Mouse (Mus musculus): ENCODE measurements at regions not wholly inside any gene's neighbourhood (a gene's known extent, or its start where the extent isn't known, plus 50 kb on each side); places are given as distances from the start of the nearest gene placed in this dataset.
A peak's percentile ranks its signal among the peaks of the same experiment; 100 is the strongest.
"Not testable (repeated sequence)": the region's sequence is repeated elsewhere in the genome, so short reads cannot be mapped to it uniquely, and the experiment has no call there.

DNA sequence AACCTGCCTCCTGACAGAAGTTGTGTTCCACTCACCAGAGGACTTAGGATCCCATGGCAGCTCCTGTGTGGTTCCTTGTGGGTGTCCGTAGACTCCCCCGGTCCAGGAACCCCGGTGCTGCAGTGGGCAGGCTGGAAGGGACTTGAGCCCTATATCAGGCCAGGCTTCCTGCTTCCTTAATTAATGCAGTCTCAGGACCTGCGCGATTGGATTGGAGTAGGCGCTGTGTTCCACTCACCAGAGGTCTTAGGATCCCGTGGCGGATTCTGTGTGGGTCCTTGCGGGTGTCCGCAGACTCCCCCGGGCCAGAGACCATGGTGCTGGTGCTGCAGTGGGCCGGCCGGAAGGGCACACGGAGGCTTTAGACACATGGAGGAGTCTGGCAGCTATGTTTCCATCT lies 288.7 kb downstream of the Fut8 start:
- not testable (repeated sequence) for DNase-seq (ENCODE audit: low read depth)

DNA sequence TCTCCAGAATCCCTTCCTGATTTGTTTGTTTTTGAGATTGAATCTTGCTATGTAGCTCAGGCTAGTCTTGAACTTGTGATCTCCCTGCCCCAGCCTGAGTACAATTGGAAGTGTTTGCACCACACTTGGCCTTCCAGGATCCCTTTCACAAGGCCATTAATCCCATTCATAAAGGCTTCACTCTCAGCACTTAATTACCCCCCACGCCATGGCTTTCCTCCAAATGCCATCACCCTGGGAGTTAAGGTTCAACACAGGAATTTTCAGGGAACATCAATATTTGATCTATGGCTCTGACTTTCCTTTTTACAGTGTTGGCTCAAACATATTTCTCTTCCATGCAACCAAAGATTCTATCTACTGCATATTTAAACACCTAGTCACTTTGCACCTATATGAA lies 289.6 kb downstream of the Fut8 start:
- no peak for DNase-seq (ENCODE audit: low read depth)

DNA sequence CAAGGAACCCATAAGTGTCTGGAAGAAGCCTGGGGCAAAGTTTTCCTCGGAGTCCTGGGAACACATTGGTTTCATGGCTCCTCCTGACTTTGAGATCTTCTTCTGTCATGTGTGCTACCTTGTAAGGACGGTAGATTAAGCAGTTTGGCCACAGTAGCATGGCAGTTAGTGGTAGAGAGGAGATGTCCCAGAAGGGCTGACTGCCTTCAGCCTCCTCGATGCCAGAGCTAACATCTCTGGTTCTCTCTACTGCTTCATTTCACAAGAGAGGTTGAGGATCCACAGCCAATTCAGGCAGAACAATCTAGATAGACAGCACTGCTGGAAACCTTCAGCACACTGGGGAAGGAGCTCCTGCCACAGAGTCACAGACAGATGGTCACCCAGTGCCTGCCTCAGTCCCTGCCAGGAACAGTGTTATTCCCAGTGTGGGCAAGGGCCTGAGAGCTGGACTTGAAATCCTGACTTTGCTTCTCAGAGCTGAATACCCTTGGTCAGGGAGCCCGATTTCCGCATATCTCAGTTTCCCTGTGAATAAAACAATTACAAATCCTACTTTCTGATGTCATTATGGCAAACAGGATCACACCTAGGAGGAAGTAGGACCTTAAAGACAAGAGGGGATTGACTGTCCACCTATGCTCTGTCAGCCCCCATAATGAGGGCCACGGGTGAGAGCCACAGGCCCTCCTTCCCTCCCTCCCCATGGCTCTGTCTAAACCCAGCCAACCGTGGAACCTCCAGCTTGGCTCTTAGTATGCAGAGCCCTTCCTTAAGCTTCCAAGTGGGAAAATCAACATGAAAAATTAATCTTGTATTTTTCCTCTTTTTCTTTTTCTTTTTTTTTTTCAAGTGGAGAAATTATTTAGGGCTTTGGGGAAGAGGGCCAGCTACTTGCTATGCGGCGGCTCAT lies 290.3 kb downstream of the Fut8 start:
- no peak for DNase-seq (ENCODE audit: low read depth)

DNA sequence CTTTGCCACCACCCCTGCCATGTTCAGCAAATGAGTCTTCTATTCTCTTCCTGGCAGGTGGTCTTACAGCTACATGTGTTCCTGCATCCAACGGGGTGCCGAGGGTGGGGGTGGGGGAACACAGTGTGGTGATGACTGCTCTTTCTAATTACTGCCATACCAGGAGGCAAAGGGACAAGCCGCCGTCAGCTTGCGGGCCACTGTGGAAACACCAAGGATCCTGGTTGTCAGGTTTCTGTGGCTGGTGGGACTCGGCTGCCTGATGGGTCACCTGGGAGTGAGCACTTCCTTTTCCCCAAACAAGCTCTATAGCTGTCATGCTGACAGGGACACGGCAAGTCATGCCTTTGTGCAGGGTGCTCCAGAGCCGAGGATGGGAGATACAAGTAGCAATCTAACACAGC lies 290.9 kb downstream of the Fut8 start:
- DNase-seq (ENCODE audit: low read depth): no peak

DNA sequence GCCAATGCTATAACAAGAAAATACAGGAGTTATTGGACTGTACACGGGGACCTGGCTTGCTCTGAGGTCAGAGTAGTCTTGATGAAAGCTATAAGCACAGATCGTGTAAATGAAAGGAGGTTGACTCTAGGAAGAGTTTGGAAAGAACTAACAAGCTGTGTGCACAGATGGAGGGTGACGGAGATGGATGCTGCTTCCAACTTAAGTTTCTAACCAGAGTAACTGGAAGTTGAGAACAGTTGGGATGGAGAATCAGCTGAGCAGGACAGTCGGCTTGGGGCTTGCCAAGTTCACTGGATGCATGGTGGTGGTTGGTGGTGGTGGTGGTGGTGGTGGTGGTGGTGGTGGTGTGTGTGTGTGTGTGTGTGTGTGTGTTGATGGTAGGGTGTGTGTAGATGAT lies 291.5 kb downstream of the Fut8 start:
- no peak for DNase-seq (ENCODE audit: low read depth)

DNA sequence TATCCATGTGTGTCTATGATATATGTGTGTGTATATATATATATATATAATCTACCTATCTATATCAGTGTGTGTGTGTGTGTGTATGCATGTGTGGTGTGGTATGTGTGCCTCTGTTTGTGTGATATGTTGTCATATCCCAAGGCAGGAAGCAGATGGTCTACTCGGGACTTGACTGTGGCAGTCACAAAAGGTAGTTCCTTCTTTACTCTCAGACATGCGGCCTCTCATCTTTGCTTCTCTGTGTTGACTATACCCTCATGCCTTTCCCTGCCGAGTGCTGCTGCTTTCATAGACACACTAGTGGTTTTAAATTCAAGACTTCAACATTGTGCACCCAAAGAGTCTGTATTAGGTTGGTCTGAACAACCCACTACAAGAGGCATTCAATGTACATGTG lies 292.0 kb downstream of the Fut8 start:
- DNase-seq (ENCODE audit: low read depth): no peak

DNA sequence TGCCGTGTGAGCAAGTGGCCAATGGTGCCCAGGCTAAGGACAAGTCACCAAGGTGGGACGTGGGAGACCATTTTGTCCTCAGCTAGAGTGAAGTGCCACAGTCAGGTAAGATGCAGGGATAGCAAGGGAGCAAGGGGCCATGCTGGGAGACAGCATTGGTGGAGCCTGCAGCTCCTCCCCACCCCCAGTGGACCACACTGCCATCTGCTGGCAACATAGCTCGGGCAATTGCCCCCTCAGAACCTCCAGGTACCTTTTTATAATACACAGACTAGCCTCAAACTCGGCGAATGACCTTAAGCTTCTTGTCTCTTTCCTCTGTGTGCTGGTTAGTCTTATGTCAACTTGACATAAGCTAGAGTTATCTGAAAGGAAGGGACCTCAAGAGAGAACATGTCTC lies 293.4 kb downstream of the Fut8 start:
- DNase-seq (ENCODE audit: low read depth): no peak

DNA sequence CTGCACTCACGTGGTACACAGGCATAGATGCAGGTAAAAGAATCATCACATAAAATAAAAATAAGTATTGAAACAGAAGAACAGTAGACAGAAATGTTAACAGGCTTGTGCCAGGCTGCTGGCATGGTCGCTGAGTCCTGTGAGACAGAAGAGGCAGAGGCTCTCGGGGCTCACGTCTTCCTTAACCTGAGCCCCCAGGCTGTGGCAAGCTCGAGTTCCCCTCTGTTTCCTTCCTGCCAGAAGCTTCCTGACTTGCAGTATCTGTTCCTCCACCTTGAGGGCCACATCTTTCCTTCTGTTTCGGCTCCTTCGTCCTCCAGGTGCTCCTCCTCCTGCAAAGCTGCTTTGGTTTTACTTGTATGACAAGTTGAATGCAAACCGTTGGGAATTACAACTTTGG lies 294.6 kb downstream of the Fut8 start:
- no peak for DNase-seq (ENCODE audit: low read depth)

DNA sequence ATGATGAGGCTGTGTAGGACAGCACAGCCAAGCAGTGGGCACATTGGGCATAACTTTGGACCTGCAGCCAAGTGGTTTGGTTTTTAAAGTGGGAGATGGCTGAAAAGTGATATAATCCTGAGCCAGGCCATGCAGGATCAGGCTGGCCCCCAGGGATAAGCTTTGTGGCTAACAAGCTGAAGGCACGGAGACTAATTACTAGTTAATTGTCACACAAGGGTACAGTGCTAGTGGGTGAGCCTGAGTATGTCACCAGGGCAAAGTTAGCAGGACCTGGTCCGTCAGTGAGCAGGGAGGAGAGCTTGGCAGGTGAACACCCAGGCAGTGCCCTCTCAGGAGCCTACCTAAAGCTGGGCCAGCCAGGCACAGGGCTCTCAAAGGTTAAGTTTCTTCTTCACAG lies 295.7 kb downstream of the Fut8 start:
- DNase-seq (ENCODE audit: low read depth): no peak

DNA sequence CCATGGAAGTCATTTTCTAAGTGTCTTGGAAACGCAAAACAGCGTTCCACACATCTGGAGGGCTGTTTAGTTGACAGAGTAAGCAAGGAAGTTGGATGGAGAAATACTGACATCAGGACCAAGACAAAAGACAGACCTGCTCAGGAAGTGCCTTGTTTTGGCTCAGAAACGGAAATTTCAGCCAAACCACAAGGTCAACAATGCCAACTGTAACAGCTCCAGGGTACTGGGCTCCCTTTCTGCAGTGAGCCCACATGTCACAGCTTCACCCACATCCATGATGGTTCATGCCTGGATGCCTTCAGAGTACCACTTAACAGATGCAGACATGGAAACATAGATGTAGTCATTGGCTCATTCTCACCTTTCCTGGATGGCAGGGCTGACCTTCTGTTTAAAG lies 296.2 kb downstream of the Fut8 start:
- no peak for DNase-seq (ENCODE audit: low read depth)

DNA sequence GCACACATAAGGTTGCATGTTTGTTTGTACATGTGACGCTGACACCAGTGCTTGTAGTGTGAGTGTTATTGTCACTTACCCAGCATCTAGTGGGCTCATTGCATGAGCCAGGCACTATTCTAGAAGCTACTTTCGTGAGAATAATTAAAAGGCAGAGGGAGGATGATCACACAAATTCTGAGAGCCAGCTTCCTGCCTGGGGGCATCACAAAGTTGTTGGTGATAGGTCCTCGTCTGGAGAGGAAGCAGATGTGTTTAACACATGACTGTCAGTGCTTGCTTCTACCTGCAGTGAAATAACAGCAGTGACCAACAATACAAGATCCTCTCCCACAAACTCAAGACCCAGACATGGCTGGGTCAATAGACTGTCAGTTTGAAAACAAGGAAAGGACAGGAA lies 297.2 kb downstream of the Fut8 start:
- DNase-seq (ENCODE audit: low read depth): no peak

DNA sequence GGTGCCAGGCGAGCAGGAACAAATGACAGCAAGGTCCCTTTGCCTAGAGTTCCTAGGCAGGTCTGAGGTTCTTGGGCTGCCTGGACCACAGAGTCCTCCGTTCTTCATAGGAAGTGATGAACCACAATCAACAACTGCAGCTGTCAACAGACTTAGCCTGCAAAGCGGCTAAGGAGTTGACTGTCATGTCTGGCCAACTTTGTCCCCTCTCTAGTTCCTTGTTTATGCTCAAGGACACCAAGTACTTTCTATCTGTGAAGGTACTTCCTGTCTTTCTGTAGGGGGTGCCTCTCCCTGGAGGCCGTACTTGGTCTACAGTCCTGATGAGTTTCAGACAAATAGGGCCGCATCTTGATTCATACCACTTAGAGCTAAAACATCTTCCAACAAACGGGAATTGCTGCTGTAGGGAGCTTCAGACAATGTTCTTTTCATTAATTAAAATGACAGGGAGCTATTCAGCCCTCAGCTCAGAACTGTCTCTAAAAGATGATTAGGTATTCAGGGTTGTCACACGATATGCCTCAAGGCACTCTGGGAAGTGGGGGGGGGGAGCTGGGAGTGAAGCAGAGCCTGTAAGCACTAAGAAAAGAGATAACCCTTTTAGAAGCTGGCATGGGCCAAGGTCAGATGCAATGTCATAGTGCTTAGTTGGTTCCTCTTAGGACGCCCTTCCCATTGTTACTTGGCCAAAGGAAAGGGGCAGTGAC lies 299.4 kb downstream of the Fut8 start:
- DNase-seq (ENCODE audit: low read depth): no peak

DNA sequence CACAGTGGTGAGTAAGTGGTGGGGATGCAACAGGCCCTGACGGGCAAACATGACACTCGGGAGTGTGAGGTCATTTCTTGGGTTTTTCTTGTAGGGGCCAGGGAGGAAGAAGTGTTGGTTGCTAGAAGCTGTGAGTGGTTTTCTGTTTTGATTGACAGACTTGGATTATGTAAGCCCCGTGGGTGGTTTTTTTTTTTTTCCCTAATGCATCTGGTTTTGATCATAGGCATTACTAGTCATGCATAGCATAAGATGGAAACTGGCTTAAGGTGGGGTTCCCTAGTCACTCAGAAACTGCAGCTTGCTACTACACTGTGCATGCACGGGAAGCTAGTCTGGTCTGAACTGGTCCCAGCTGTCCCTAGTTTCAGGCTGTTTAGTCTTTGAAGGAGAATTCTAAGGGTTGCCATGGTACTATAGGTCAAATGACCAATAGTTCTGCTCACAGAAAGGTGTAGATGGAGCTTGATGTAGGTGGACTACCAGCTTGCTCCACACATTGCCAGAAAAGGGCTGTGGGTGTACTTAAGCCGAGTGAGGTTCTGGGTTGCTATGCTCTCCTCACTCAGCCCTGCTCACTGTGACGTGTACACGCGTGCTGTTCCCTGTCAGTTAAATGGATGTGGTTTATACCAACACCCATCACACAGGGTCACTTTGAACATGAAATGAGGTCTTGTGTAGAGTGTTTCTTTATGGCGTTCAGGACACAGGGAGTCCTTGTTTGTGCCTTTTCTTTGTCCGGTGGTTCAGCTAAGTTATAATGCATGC lies 301.9 kb downstream of the Fut8 start:
- peak; percentile 12 for DNase-seq (ENCODE audit: low read depth)

DNA sequence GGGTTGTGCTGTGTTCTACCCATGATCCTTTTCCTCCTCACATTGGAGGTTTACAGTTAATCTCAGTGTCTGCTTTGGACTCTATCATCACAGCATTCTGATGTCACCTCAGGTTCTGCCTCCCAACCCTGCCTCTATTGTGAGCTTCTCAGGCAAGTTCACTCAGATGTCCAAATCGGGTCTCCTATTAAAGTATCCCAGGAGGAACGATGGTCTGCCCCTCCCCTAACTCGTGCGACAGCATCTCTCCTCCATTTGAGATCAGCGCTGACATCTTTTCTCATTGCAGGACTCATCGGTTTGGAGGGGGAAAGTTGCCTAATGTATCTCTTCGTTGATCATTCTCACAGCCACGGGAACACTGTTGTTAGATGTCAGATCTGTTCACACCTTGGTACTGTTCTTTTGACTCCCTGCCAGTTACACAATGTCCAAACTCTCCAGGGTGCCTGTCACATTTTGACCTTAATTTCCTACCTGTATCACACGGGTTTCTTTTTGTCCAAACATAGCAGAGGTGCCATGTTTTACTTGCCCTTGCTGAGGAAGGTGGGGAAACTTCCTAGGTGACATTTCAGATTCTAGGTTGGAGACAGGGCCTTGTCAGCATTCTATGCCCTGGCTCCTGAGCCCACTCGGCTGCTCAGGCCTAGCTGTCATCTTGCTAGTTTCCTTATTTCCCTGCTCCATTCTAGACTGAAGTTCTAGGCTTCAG lies 303.3 kb downstream of the Fut8 start:
- DNase-seq (ENCODE audit: low read depth): no peak

DNA sequence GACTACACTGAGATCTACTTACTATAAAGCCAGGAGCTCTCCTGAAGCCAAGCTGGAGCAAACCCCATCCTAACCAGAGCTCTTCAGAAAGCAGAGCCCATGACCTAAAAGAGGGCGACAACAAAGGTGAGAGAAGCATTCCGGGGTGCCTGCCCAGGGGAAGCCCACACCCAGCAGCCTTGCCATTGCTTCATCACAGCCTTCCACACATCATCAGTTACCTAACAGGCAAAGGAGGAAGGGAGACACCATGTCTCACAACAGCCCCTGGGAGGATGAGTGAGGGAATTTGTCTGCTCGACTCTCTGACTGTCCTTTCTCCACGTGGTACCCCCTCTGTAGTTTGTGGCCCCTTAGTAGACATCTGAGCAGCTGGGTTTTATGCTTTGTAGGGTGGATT lies 303.9 kb downstream of the Fut8 start:
- no peak for DNase-seq (ENCODE audit: low read depth)

DNA sequence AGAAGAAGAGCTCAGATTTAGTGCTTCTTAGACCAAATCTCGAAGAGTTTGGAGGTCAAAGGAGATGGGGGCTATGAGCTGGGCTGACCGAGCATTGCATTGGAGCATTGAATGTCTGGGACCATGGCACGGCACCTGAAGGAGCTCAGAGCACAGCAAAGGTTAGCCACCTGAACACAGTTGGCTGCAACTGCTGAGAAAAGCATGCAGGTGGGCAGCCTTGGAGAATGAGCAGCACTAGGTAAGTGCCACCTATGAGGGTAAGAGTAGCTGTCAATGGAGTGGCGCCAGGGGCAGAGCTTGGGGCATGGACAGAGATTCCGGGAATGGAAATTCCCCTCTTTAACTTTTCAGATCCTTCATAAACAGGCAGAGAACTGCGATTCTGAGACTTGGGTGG lies 305.7 kb downstream of the Fut8 start:
- no peak for DNase-seq (ENCODE audit: low read depth)

DNA sequence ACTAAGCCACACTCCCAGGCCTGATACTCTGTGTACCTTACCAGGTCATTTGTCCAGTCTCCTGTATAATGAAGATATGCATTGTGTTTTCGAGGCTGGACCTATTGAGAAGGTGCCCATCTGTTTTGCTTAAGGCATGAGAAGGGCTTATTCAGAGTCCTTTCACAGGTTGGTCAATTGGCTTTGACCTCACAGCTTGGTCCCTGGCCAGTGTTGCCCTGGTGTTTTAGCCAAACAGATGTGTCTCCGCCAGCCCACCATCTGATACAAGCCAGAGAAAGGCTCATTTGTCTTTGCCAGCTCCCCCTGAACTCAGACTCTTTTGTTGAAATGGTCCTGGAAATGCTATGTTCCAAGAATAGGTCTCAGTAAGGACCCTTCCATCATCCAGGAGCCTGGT lies 308.2 kb downstream of the Fut8 start:
- DNase-seq (ENCODE audit: low read depth): no peak

DNA sequence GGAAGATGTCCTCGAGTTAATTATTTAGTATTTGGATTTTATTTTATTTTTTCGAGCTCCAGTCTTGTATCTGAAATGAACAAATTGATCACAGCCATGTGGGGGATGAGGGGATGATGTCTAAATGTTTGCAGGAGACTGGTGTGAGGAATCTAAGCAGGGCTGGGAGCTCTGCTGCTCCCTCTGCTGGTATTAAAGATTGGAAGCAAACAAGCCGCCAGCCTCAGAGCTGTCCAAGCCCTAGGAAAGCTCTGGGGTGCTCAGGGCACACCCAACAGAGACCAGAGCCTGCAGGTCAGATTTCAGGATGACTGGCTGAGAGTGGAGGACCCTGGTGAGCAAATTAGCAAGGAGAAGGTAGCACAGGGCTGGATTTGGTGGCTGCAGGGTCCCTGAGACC lies 330.4 kb downstream of the Fut8 start:
- peak; percentile 13 for DNase-seq (ENCODE audit: low read depth)

DNA sequence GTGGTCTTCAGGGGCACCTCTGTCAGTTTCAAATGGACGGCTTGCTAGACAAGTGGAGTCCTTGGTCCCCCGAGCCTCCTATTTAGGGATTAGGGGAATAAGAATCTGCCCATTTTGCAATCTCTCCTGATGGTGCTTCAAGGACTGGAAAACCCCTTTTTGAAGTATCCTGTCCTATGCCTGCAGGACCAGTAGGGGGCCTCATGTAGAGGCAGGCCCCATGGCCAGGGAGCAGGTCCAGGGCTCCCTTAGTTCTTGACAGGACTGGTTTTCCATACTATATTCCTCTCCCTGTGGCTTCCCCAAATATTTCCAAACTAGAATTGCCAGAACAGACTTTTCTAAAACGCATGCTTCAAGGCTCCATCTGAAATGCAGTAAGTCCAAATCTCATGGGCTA lies 332.6 kb downstream of the Fut8 start:
- no peak for DNase-seq (ENCODE audit: low read depth)

DNA sequence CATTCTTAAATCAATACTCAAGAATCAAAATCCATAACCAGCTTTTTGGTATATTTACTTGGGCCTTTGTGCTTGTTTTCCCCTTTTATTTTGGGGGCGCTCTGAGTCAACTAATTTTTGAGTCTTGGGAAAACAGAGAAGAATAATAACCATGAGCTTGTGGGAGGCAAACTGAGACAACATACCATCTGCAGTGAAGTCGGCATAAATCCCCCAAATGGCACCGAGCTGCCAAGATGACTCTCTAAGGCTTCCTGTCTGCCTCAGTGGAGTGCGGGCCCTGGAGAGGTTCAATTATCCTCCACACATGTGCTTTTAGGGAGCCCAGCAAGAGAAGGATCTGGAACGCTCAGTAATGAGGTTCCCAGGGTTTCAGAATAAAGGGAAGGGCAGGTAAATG lies 333.1 kb downstream of the Fut8 start:
- DNase-seq (ENCODE audit: low read depth): no peak

DNA sequence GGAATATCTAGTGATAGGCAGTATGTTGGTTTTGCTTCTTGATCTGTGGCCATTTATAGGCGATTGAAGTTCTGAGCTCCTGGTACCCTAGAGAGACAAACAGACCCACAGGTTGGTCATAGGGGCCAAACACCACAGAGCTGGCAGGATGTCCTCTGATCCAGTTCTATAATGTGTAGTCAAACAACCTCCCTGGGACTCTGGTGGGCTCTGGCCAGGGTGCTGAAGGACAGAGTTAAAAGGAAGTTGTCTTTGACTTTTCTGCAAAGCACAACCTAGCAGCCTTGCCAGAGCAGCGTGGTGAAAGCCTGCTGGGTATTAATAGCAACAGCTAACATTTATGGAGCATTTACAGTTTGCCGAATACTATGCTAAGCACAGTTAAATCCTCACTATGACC lies 337.1 kb downstream of the Fut8 start:
- no peak for DNase-seq (ENCODE audit: low read depth)

DNA sequence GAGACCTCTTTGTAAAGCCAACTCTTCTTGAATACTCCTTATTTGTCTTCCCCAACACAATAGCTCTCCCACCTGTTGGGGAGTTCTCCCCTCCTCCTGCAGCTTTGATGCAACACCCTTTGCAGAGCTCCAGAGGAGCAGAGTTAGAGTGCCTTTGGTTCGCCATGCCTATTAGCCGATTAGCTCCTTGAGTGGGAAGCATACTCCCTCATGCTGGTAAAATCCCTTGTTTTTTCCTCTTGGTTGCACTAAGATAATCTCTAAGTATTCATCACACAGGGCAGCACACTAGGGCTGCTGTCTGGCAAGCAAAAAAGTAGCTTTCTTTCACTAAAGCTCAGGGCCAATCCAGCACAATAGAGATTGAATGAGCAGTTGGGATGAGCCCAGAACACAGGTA lies 350.4 kb downstream of the Fut8 start:
- DNase-seq (ENCODE audit: low read depth): no peak
